Mouse (Mus musculus): Measurements from ENCODE around the gene Nmt1.

DNA sequence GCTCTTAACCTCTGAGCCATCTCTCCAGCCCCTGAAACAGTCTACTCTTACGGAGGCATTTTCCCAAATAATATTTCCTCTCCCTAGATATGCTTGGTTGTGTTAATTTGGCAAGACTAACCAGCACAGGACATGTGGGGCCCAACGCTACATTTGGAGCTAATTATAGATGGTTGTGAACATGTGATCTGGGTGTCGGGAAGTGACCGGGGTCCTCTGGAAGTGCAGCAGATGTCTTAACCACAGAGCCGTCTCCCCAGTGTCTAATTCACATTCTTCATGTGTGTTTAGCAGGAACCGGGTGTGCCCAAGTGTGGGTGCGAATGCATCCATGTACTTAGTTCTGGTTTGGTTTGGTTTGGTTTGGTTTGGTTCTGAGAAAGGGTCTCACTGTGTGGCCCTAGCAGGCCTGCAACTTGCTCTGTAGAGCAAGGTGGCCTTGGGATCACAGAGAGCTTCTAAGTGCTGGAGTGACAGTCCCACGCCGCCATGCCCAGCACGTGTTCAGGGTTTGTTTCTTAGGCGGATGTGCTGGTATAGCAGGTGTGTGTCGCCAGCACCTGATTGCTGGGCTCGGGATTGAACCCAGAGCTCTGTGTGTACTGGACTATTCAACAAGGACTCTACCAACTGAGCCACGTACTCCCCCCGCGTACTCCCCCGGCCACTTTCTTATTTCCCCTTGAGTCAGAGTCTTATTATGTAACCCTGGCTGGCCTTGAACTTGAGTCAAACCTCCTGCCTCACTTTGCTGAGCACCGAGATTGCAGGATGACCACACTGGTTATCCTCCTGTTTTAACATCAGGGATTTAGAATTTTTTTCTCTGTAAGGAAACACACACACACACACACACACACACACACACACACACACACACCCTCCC is 25.4 kb downstream of the Nmt1 start:
- TF ChIP-seq CTCF (conservative IDR thresholded peaks at IDR 0.05; ENCODE audit: low read length) (no peak), NANOG (IDR thresholded peaks at IDR 0.05; ENCODE audit: borderline replicate concordance, low read length) (no peak)

Data from E14TG2a.4 (cell line).